Mouse (Mus musculus) forebrain, embryonic 13.5 days (tissue): ENCODE measurements around the gene Spns2. TPM values are rescaled to one million over a fixed set of nuclear protein-coding genes. Genes with fewer than 3 reads are reported as not detected.

Experiments used
- ATAC-seq: fragments of 200-750 bp; cut with Nextera tagmentation; 2 replicates; pipeline ENCODE4 v1.8.0; 2017
- H3K27ac ChIP-seq: fragments of 300-500 bp; sonication (generic); 2 replicates; pipeline ENCODE4 v1.5.1; 2015; ENCODE audit warnings: inconsistent platforms, mild to moderate bottlenecking, moderate library complexity
- H3K27me3 ChIP-seq: fragments of 300-500 bp; sonication (generic); 2 replicates; pipeline ENCODE4 v1.6.1; 2015; ENCODE audit warnings: mild to moderate bottlenecking, inconsistent platforms
- H3K36me3 ChIP-seq: fragments of 300-500 bp; sonication (generic); 2 replicates; pipeline ENCODE4 v1.6.1; 2015; ENCODE audit warnings: mild to moderate bottlenecking, inconsistent platforms; ENCODE audit not compliant: poor library complexity, severe bottlenecking
- H3K4me1 ChIP-seq: fragments of 300-500 bp; sonication (generic); 2 replicates; pipeline ENCODE4 v1.6.1; 2015; ENCODE audit warnings: inconsistent platforms
- H3K4me2 ChIP-seq: fragments of 300-500 bp; sonication (generic); 2 replicates; pipeline ENCODE4 v1.6.1; 2015; ENCODE audit warnings: inconsistent platforms, mild to moderate bottlenecking, moderate library complexity
- H3K4me3 ChIP-seq: fragments of 300-500 bp; sonication (generic); 2 replicates; pipeline ENCODE4 v1.5.1; 2015; ENCODE audit warnings: mild to moderate bottlenecking, inconsistent platforms
- H3K9ac ChIP-seq: fragments of 300-500 bp; sonication (generic); 2 replicates; pipeline ENCODE4 v1.6.1; 2015; ENCODE audit warnings: mild to moderate bottlenecking, inconsistent platforms
- H3K9me3 ChIP-seq: fragments of 300-500 bp; sonication (generic); replicated peaks from 2 replicates; pipeline ENCODE4 v1.6.1; 2016; ENCODE audit warnings: inconsistent platforms
- WGBS: fragments of 180-500 bp; shearing (Covaris S2); methylation state at CpG from one replicate; pipeline ENCODE4 v1.1.7; 2015; 5-methylcytosine and 5-hydroxymethylcytosine counted together
- polyA plus RNA-seq: library from polyadenylated mRNA; unstranded; fragments of >200 nt; fragmentation: Nextera tagmentation; extraction: Ambion mirVana; gene quantifications from 2 replicates; pipeline ENCODE4 v1.2.1, GENCODE M21; 2015

Gene Spns2
- polyA plus RNA-seq, 1 experiment from 2014 or later, result 3.6 TPM

GRCm38 (mm10) chr11:72468525-72468924 is 21.2 kb downstream of the Spns2 start:
- H3K9me3 ChIP-seq, result no peaks in the 10 kb centered on the region
- H3K27ac ChIP-seq, result no peak overlapping the region
- no peak overlapping the region for H3K9ac ChIP-seq
- 75% methylated on average over 5 of the region's 5 CpGs for WGBS
- H3K4me3 ChIP-seq, result no peak overlapping the region
- H3K4me2 ChIP-seq, result no peak overlapping the region
- ATAC-seq, result no peak
- no peaks in the 10 kb centered on the region for H3K27me3 ChIP-seq
- H3K4me1 ChIP-seq, result peaks cover 14% of the 10 kb centered on the region
- H3K36me3 ChIP-seq, result 0 out of 2 replicates have a peak, but pooled peaks cover 4% of the 10 kb centered on the region

DNA sequence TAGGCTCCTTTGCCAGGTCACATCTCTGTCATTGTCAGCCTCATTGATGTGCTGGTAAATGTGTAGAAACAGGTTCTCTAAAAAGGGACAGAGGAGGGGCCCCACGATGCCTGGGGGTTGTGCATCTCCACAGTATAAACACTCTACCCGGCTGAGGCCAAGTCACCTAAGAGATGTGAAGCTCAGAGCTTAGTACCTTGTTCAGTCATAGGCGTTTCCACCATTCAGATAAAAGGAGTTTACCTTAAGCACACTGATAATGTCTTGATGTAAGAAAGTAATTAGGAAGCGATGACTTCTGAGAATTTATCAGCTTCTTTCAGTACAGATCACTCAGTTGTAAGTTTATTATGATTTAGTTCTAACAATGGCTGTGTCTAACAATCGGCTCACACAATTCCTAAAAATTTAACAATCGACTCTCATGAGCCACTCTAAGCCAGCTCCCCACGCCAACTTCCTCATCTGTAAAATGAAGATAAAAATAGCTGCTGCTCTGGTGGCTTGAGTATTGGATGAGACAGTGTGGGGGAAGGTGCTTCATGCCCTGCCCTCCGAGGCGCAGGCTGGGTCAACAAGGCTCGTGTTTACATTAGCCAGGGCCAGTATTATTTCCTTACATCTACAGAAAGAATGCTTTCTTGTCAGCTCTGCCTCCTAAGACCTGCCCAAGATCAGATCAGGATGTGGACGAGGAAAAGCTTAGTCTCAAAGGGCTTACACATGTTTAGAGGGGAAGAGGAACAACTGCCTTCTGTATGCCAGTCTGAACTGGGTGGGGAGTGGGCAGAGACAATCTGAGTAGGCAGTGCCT is 22.8 kb downstream of the Spns2 start:
- H3K9me3 ChIP-seq, result no peaks in the 10 kb centered on the region

DNA sequence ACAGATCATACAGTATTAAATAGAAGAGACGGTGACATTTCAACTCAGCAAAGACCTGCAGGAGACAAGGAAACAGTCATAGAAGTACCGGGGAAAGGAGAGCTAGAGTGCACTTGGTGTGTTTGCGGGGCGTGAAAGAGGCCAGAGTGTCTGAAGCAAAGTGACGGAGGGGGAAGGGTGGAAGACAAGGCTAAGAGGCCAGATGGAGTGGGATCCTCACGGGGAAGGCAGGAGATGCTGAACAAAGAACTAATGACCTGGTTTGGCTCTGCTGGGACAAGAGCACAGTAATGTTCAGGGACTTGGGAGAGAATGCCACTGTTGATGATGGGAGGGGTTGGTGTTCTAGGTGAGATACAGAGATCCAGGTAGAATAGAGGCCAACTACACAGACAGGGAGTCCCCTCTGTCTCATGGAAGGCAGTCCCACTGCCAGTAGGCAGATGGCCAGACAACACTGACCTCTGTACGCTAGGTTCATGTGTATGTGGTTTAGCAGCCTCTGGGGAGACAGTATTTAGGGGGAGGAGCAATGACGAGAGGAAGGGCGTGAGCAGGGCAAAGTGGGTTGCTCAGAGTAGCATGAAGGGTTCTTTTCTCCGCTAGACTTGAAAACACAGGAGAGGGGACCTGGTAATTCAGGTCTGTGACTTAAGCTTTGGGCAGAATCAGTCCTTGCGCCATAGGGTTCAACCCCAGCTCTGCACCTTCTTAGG is 23.6 kb downstream of the Spns2 start:
- ATAC-seq, result no peak

More for the DNA sequence above, 22.8 kb downstream of the Spns2 start:
- Histone ChIP-seq H3K4me1 (peaks cover 14% of the 10 kb centered on the region), H3K9ac (no peak overlapping the region), H3K36me3 (0 out of 2 replicates have a peak, but pooled peaks cover 3% of the 10 kb centered on the region), H3K27ac (no peak overlapping the region; the same call in 1 of the 2 replicates), H3K4me3 (no peak overlapping the region), H3K27me3 (no peaks in the 10 kb centered on the region), H3K4me2 (no peak overlapping the region)
- WGBS, result 71% methylated on average over 11 of the region's 11 CpGs
- no peak for ATAC-seq

GRCm38 (mm10) chr11:72464821-72465220 is 24.9 kb downstream of the Spns2 start:
- Histone ChIP-seq H3K36me3 (0 out of 2 replicates have a peak, but pooled peaks cover 3% of the 10 kb centered on the region), H3K4me2 (no peak overlapping the region), H3K9ac (no peak overlapping the region), H3K9me3 (no peaks in the 10 kb centered on the region), H3K4me3 (no peak overlapping the region), H3K27ac (no peak overlapping the region), H3K4me1 (peaks cover 13% of the 10 kb centered on the region), H3K27me3 (no peaks in the 10 kb centered on the region)
- no peak for ATAC-seq
- 44% methylated on average over 3 of the region's 3 CpGs for WGBS

More for the DNA sequence above, 23.6 kb downstream of the Spns2 start:
- Histone ChIP-seq H3K4me1 (peaks cover 14% of the 10 kb centered on the region), H3K27ac (no peak overlapping the region), H3K36me3 (0 out of 2 replicates have a peak, but pooled peaks cover 3% of the 10 kb centered on the region), H3K9ac (no peak overlapping the region), H3K4me3 (no peak overlapping the region), H3K27me3 (no peaks in the 10 kb centered on the region), H3K4me2 (no peak overlapping the region), H3K9me3 (no peaks in the 10 kb centered on the region)
- WGBS, result 80% methylated on average over 11 of the region's 11 CpGs

DNA sequence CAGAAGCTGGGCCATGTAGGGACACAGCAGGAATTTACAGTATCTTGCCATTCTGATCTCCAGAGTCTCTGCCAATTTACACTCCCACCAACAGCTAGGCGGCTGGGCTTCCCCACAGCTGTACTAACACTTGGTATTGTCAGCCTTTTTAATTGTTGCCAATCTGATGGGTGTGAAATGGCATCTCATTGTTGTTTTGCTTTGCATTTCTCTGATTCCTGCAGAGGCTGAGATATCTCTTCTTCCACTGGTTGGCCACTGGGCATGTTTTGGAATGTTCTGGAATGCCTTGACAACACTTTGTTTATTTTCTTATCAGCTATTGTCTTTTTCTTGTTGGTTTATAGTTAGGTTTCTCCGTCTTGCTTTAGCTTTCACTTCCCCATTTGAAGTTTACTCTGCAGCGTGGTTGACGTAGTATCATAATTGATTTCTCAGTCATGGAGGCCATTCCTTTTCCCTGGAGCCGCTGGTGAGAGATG is 28.2 kb downstream of the Spns2 start:
- no peak for ATAC-seq

DNA sequence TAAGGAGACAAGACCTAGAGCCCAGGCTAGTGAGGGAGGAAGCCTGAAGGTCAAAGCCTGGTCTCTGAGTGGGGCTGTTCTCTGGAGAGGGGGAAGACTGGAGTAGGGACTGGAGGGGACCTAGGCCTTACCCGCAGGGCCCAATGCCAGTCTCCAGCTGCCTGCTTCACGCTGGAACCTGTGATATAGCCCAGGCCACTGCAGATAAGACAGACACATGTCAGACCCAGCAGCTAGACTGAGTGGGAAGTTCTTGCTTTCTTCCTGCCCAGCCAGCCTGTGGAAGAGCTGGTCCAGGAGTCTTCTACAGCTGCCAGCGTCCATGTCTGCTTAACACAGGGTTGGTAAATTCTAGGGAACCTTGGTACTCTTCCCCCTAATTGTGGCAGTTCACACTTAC is 31.2 kb downstream of the Spns2 start:
- WGBS, result 90% methylated on average over 3 of the region's 3 CpGs
- Histone ChIP-seq H3K4me3 (no peak overlapping the region), H3K9me3 (no peaks in the 10 kb centered on the region), H3K9ac (no peak overlapping the region), H3K36me3 (peaks cover 15% of the 10 kb centered on the region; the same call in 1 of the 2 replicates), H3K27ac (no peak overlapping the region), H3K27me3 (no peaks in the 10 kb centered on the region), H3K4me2 (no peak overlapping the region), H3K4me1 (0 out of 2 replicates have a peak, but pooled peaks cover 9% of the 10 kb centered on the region)
- ATAC-seq, result no peak

More for the DNA sequence above, 28.2 kb downstream of the Spns2 start:
- WGBS, result 71% methylated on average over 5 of the region's 5 CpGs
- Histone ChIP-seq H3K4me2 (no peak overlapping the region), H3K27me3 (no peaks in the 10 kb centered on the region), H3K4me3 (no peak overlapping the region), H3K9ac (no peak overlapping the region), H3K9me3 (no peaks in the 10 kb centered on the region), H3K36me3 (peaks cover 4% of the 10 kb centered on the region; the same call in 1 of the 2 replicates), H3K4me1 (0 out of 2 replicates have a peak, but pooled peaks cover 3% of the 10 kb centered on the region), H3K27ac (no peak overlapping the region)

GRCm38 (mm10) chr11:72457995-72458496 is 31.7 kb downstream of the Spns2 start:
- Histone ChIP-seq H3K36me3 (peaks cover 14% of the 10 kb centered on the region; the same call in 1 of the 2 replicates), H3K27ac (no peak overlapping the region), H3K27me3 (no peaks in the 10 kb centered on the region), H3K4me3 (no peak overlapping the region), H3K4me1 (0 out of 2 replicates have a peak, but pooled peaks cover 9% of the 10 kb centered on the region), H3K4me2 (no peak overlapping the region), H3K9ac (no peak overlapping the region), H3K9me3 (no peaks in the 10 kb centered on the region)
- WGBS, result 84% methylated on average over 12 of the region's 12 CpGs
- ATAC-seq, result no peak

- no peaks in the 10 kb centered on the region for H3K27me3 ChIP-seq
- WGBS, result 34% methylated on average over 5 of the region's 5 CpGs
- no peak overlapping the region for H3K9ac ChIP-seq
- H3K4me1 ChIP-seq, result 0 out of 2 replicates have a peak, but pooled peaks cover 9% of the 10 kb centered on the region
- peaks cover 37% of the 10 kb centered on the region for H3K36me3 ChIP-seq
- ATAC-seq, result peak; percentile 41; the same call in 1 of the 2 replicates
- H3K27ac ChIP-seq, result no peak overlapping the region
- no peaks in the 10 kb centered on the region for H3K9me3 ChIP-seq
- H3K4me3 ChIP-seq, result no peak overlapping the region
- H3K4me2 ChIP-seq, result no peak overlapping the region
Observed at GRCm38 (mm10) chr11:72455694-72456093, 34.0 kb downstream of the Spns2 start.

DNA sequence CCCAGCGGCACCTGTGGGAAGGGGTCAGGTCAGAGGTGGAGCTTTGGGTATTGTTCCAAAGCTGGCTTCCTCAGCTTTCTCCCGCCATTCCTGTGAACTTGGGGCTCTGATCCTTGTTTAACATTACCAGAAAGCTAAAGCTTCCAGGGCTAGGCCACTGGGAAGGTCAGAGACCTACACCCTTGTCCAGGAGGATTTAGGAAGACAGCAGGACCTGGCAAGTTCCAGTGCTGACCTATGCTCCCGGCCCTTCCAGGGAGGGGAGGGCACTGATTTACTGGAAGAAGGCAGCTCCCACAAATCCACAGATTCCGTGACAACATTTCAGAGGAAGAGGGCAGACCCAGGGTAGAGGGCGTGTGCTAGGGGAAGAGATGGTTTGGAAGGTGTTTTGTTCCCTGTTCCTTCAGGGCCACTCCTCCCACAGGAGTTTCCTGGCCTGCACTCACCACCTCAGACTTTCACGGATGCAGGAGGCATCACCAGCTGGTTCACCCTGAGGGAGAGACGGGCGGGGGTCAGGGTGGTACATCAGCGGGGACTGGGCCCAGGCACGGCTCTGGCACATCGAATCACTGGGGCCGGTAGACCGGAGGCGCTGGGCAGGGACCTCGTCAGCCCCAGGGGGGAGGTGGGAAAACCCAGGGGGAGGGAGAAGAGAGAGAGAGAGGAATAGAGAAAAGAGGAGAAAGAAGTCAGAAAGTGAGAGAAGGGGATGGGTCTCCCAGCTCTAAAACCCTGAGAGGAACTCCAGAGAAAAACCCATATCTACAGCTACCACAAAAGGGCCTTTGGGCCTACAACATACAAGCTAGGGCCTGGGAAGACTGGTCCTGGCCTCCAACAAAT is 36.4 kb downstream of the Spns2 start:
- H3K27me3 ChIP-seq, result no peaks in the 10 kb centered on the region
- no peak overlapping the region for H3K4me3 ChIP-seq
- no peak for ATAC-seq
- no peaks in the 10 kb centered on the region for H3K9me3 ChIP-seq
- H3K36me3 ChIP-seq, result peaks cover 61% of the 10 kb centered on the region
- 65% methylated on average over 15 of the region's 15 CpGs for WGBS
- H3K27ac ChIP-seq, result no peak overlapping the region
- H3K4me1 ChIP-seq, result 0 out of 2 replicates have a peak, but pooled peaks cover 9% of the 10 kb centered on the region
- H3K4me2 ChIP-seq, result no peak overlapping the region
- H3K9ac ChIP-seq, result no peak overlapping the region

DNA sequence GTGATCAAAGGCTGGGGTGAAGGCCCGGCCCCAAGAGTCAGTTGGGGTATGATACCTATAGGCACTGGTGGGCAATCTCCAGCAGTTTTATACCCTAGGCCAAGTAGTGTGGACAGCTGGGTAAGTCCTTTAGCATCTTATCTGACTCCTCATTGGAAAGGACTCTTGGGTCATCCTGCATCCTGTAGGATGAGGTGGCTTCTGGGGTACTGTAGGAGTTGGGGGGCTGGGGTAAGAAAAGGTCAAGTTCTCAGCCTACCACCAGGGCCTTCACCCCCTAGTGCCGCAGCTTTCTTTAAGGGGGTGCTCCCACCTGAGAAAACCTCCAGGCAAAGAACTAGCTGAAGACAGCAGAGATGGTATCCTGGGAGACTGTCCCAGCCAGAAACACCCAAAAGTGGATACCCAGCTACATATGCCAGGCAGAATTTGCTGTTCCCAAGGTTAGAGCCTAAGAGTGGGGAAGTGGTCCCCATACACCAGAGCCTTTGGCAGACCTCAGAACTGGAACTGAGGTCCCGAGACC is 37.5 kb downstream of the Spns2 start:
- no peak overlapping the region for H3K27ac ChIP-seq
- no peak overlapping the region for H3K4me2 ChIP-seq
- no peaks in the 10 kb centered on the region for H3K27me3 ChIP-seq
- no peak overlapping the region for H3K9ac ChIP-seq
- no peak for ATAC-seq
- H3K9me3 ChIP-seq, result no peaks in the 10 kb centered on the region
- H3K36me3 ChIP-seq, result peaks cover 72% of the 10 kb centered on the region
- H3K4me3 ChIP-seq, result no peak overlapping the region
- 92% methylated on average over 3 of the region's 3 CpGs for WGBS
- H3K4me1 ChIP-seq, result 0 out of 2 replicates have a peak, but pooled peaks cover 9% of the 10 kb centered on the region

GRCm38 (mm10) chr11:72447475-72447874 is 42.2 kb downstream of the Spns2 start:
- Histone ChIP-seq H3K27me3 (no peaks in the 10 kb centered on the region), H3K36me3 (peaks cover 100% of the 10 kb centered on the region), H3K9ac (no peak overlapping the region), H3K4me1 (peaks cover 5% of the 10 kb centered on the region), H3K9me3 (no peaks in the 10 kb centered on the region), H3K4me3 (no peak overlapping the region), H3K4me2 (no peak overlapping the region), H3K27ac (no peak overlapping the region)
- no peak for ATAC-seq
- 85% methylated on average over 8 of the region's 8 CpGs for whole genome bisulfite sequencing
